Mouse (Mus musculus): ENCODE measurements around the gene Skor1. TPM values are rescaled to one million over a fixed set of nuclear protein-coding genes. Genes with fewer than 3 reads are reported as not detected.

The Skor1 gene
- total and polyA plus RNA-seq, 2 experiments from 2014 or later, result not detected

GRCm38 (mm10) chr9:63098887-63099286 is 49.9 kb downstream of the Skor1 start:
- Histone ChIP-seq H3K36me3 (replicated peaks; ENCODE audit: control insufficient read depth, insufficient read depth, low read length) (no peaks in the 10 kb centered on the region), H3K9me3 (replicated peaks; ENCODE audit: control insufficient read depth, low read length) (no peaks in the 10 kb centered on the region), H3K4me3 (ENCODE audit: low read depth, low read length) (no peak overlapping the region), H3K9ac (replicated peaks; ENCODE audit: low read depth, low read length) (no peak overlapping the region), H3K4me1 (ENCODE audit: control insufficient read depth, insufficient read depth) (0 out of 2 replicates have a peak, but pooled peaks cover 12% of the 10 kb centered on the region), H3K4me2 (ENCODE audit: low read depth, low read length) (no peak overlapping the region), H3K27me3 (ENCODE audit: control insufficient read depth, insufficient read depth, low read length) (no peaks in the 10 kb centered on the region), H3K27ac (ENCODE audit: low read depth) (no peak overlapping the region)
- TF ChIP-seq EP300 (IDR thresholded peaks at IDR 0.05; ENCODE audit: low read depth) (no peak), CTCF (IDR thresholded peaks at IDR 0.05; ENCODE audit: low read depth) (no peak)
- DNase-seq (ENCODE audit: low spot score) (no peak), ATAC-seq (ENCODE audit: insufficient read depth, low read depth) (no peak)
- WGBS, result 98% methylated on average over 4 of the region's 4 CpGs

- Histone ChIP-seq H3K27me3 (ENCODE audit: control insufficient read depth, insufficient read depth, low read length) (no peaks in the 10 kb centered on the region), H3K9me3 (replicated peaks; ENCODE audit: control insufficient read depth, low read length) (no peaks in the 10 kb centered on the region), H3K36me3 (replicated peaks; ENCODE audit: control insufficient read depth, insufficient read depth, low read length) (no peaks in the 10 kb centered on the region), H3K4me2 (ENCODE audit: low read depth, low read length) (no peak overlapping the region), H3K4me3 (ENCODE audit: low read depth, low read length) (no peak overlapping the region), H3K4me1 (ENCODE audit: control insufficient read depth, insufficient read depth) (peaks cover 18% of the 10 kb centered on the region), H3K27ac (ENCODE audit: low read depth) (no peak overlapping the region), H3K9ac (replicated peaks; ENCODE audit: low read depth, low read length) (no peak overlapping the region)
- DNase-seq (ENCODE audit: low spot score) (no peak), ATAC-seq (ENCODE audit: insufficient read depth, low read depth) (no peak)
- no peak for TF ChIP-seq EP300 (IDR thresholded peaks at IDR 0.05; ENCODE audit: low read depth)
- TF ChIP-seq CTCF (IDR thresholded peaks at IDR 0.05; ENCODE audit: low read depth), result no peak
- 78% methylated on average over 1 of the region's 1 CpGs for WGBS
Observed at GRCm38 (mm10) chr9:63097204-63097603, 51.6 kb downstream of the Skor1 start.

GRCm38 (mm10) chr9:63094030-63094429 is 54.7 kb downstream of the Skor1 start:
- WGBS, result 87% methylated on average over 1 of the region's 1 CpGs
- Histone ChIP-seq H3K36me3 (replicated peaks; ENCODE audit: control insufficient read depth, insufficient read depth, low read length) (no peaks in the 10 kb centered on the region), H3K27me3 (ENCODE audit: control insufficient read depth, insufficient read depth, low read length) (no peaks in the 10 kb centered on the region), H3K4me3 (ENCODE audit: low read depth, low read length) (no peak overlapping the region), H3K9me3 (replicated peaks; ENCODE audit: control insufficient read depth, low read length) (no peaks in the 10 kb centered on the region), H3K4me1 (ENCODE audit: control insufficient read depth, insufficient read depth) (peaks cover 16% of the 10 kb centered on the region), H3K9ac (replicated peaks; ENCODE audit: low read depth, low read length) (no peak overlapping the region), H3K27ac (ENCODE audit: low read depth) (no peak overlapping the region), H3K4me2 (ENCODE audit: low read depth, low read length) (no peak overlapping the region)
- DNase-seq (ENCODE audit: low spot score) (no peak), ATAC-seq (ENCODE audit: insufficient read depth, low read depth) (no peak)
- TF ChIP-seq CTCF (IDR thresholded peaks at IDR 0.05; ENCODE audit: low read depth), result no peak
- TF ChIP-seq EP300 (IDR thresholded peaks at IDR 0.05; ENCODE audit: low read depth), result no peak

GRCm38 (mm10) chr9:63092567-63092966 is 56.2 kb downstream of the Skor1 start:
- ATAC-seq (ENCODE audit: insufficient read depth, low read depth) (no peak), DNase-seq (ENCODE audit: low spot score) (no peak)
- no peaks in the 10 kb centered on the region for H3K9me3 ChIP-seq (replicated peaks; ENCODE audit: control insufficient read depth, low read length)
- H3K36me3 ChIP-seq (replicated peaks; ENCODE audit: control insufficient read depth, insufficient read depth, low read length), result no peaks in the 10 kb centered on the region
- peak overlapping the region; percentile 40 for H3K4me3 ChIP-seq (ENCODE audit: low read depth, low read length)
- TF ChIP-seq CTCF (IDR thresholded peaks at IDR 0.05; ENCODE audit: low read depth) (no peak), EP300 (IDR thresholded peaks at IDR 0.05; ENCODE audit: low read depth) (no peak)
- no peaks in the 10 kb centered on the region for H3K27me3 ChIP-seq (ENCODE audit: control insufficient read depth, insufficient read depth, low read length)
- peak overlapping the region; percentile 79 for H3K27ac ChIP-seq (ENCODE audit: low read depth)
- H3K4me1 ChIP-seq (ENCODE audit: control insufficient read depth, insufficient read depth), result peaks cover 16% of the 10 kb centered on the region
- peak overlapping the region; percentile 62 for H3K4me2 ChIP-seq (ENCODE audit: low read depth, low read length)
- 12% methylated on average over 6 of the region's 6 CpGs for WGBS
- H3K9ac ChIP-seq (replicated peaks; ENCODE audit: low read depth, low read length), result peak overlapping the region; percentile 24; the same call in 1 of the 2 replicates

GRCm38 (mm10) chr9:63091971-63092528 is 56.7 kb downstream of the Skor1 start:
- peak overlapping the region; percentile 62 for H3K4me2 ChIP-seq (ENCODE audit: low read depth, low read length)
- peak overlapping the region; percentile 40 for H3K4me3 ChIP-seq (ENCODE audit: low read depth, low read length)
- no peaks in the 10 kb centered on the region for H3K36me3 ChIP-seq (replicated peaks; ENCODE audit: control insufficient read depth, insufficient read depth, low read length)
- DNase-seq (ENCODE audit: low spot score) (peak; percentile 73), ATAC-seq (ENCODE audit: insufficient read depth, low read depth) (peak; percentile 76)
- peak overlapping the region; percentile 79 for H3K27ac ChIP-seq (ENCODE audit: low read depth)
- TF ChIP-seq CTCF (IDR thresholded peaks at IDR 0.05; ENCODE audit: low read depth) (no peak), EP300 (IDR thresholded peaks at IDR 0.05; ENCODE audit: low read depth) (no peak)
- no peaks in the 10 kb centered on the region for H3K9me3 ChIP-seq (replicated peaks; ENCODE audit: control insufficient read depth, low read length)
- WGBS, result under 1% methylated on average over 13 of the region's 13 CpGs
- H3K9ac ChIP-seq (replicated peaks; ENCODE audit: low read depth, low read length), result peak overlapping the region; percentile 24; the same call in 1 of the 2 replicates
- H3K27me3 ChIP-seq (ENCODE audit: control insufficient read depth, insufficient read depth, low read length), result no peaks in the 10 kb centered on the region
- peaks cover 16% of the 10 kb centered on the region for H3K4me1 ChIP-seq (ENCODE audit: control insufficient read depth, insufficient read depth)
